Mouse (Mus musculus) limb, embryonic 15.5 days (tissue): ENCODE data around the gene Mavs. TPM values are rescaled to one million over a fixed set of nuclear protein-coding genes. Genes with fewer than 3 reads are reported as not detected.

ENCODE experiments used
- ATAC-seq: fragments of 200-750 bp; cut with Nextera tagmentation; 2 replicates; pipeline ENCODE4 v1.8.0; 2017; ENCODE audit warnings: low read depth, moderate TSS enrichment; ENCODE audit not compliant: insufficient number of reproducible peaks, low FRiP score, low TSS enrichment
- H3K27ac ChIP-seq: fragments of 300-500 bp; sonication (generic); 2 replicates; pipeline ENCODE4 v1.5.1; 2015; ENCODE audit warnings: moderate library complexity, mild to moderate bottlenecking, inconsistent platforms
- H3K27me3 ChIP-seq: fragments of 300-500 bp; sonication (generic); 2 replicates; pipeline ENCODE4 v1.6.1; 2015; ENCODE audit warnings: inconsistent platforms
- H3K36me3 ChIP-seq: fragments of 300-500 bp; sonication (generic); 2 replicates; pipeline ENCODE4 v1.6.1; 2015; ENCODE audit warnings: inconsistent platforms
- H3K4me1 ChIP-seq: fragments of 300-500 bp; sonication (generic); 2 replicates; pipeline ENCODE4 v1.6.1; 2015; ENCODE audit warnings: inconsistent platforms
- H3K4me2 ChIP-seq: fragments of 300-500 bp; sonication (generic); 2 replicates; pipeline ENCODE4 v1.6.1; 2015; ENCODE audit warnings: mild to moderate bottlenecking, inconsistent platforms
- H3K4me3 ChIP-seq: fragments of 300-500 bp; sonication (generic); 2 replicates; pipeline ENCODE4 v1.5.1; 2015; ENCODE audit warnings: mild to moderate bottlenecking, inconsistent platforms
- H3K9ac ChIP-seq: fragments of 300-500 bp; sonication (generic); 2 replicates; pipeline ENCODE4 v1.6.1; 2015; ENCODE audit warnings: inconsistent platforms
- H3K9me3 ChIP-seq: fragments of 300-500 bp; sonication (generic); 2 replicates; pipeline ENCODE4 v1.6.1; 2016; ENCODE audit warnings: inconsistent platforms
- WGBS: fragments of 180-500 bp; shearing (Covaris S2); methylation state at CpG from one replicate; pipeline ENCODE4 v1.1.7; 2015; 5-methylcytosine and 5-hydroxymethylcytosine counted together
- polyA plus RNA-seq: library from polyadenylated mRNA; unstranded; fragments of >200 nt; fragmentation: Nextera tagmentation; extraction: Ambion mirVana; gene quantifications from 2 replicates; pipeline ENCODE4 v1.2.1, GENCODE M21; 2015

Mavs gene
- 19.2 and 22.5 TPM in 2 replicates for polyA plus RNA-seq

DNA sequence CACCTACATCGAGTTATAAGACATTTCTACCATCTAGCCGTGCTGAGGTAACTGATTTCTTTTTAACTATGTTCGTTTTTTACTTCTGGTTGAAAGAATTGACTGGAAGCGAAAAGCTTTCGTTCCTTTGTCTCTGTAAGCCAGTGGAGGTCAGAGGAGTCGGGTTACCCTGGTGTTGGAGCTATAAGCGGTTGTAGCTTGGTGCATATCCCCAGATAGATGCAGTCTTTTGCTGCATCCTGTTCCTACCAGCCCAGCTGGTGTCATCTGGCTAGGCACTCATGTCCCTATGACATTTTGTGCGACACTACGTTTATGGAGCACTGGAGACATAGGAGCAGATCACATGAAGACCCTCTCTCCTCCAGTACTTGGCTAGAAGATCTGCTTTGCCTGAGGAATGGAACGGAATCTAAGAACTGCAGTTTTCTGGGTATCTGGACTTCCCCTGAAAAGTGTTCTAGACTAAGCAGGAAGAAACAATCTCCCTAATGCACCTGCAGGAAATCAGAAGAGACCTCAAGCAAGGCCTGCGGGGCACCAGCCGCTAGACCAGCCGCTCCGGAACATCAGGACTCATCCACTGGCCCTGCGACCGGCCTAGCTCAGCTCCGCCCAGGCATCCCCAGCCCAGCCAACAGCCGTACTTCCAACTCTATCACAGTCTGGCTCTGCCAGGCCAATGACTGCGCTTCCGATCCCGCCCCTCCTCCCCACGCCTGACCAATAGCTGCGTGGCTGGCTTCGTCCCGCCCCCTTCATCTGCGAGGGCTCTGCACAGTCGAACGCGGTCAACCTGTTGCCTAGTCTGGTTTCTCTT is at the start of gene Mavs:
Gene Mavs (plus strand): TSS at position 757 of the 820 bp plus-strand sequence.
- H3K4me1 ChIP-seq = peaks cover 18% of the 10 kb centered on the region
- H3K36me3 ChIP-seq = peaks cover under 1% of the 10 kb centered on the region; the same call in 1 of the 2 replicates
- peak within 1 kb of the TSS; percentile 54 for H3K4me3 ChIP-seq
- H3K9me3 ChIP-seq = no peaks in the 10 kb centered on the region
- peak within 1 kb of the TSS; percentile 61 for H3K9ac ChIP-seq
- WGBS = 9% methylated on average over 29 of the region's 29 CpGs
- ATAC-seq = peak; percentile 99
- peak within 1 kb of the TSS; percentile 81 for H3K4me2 ChIP-seq
- H3K27ac ChIP-seq = peak within 1 kb of the TSS; percentile 63
- H3K27me3 ChIP-seq = no peaks in the 10 kb centered on the region

DNA sequence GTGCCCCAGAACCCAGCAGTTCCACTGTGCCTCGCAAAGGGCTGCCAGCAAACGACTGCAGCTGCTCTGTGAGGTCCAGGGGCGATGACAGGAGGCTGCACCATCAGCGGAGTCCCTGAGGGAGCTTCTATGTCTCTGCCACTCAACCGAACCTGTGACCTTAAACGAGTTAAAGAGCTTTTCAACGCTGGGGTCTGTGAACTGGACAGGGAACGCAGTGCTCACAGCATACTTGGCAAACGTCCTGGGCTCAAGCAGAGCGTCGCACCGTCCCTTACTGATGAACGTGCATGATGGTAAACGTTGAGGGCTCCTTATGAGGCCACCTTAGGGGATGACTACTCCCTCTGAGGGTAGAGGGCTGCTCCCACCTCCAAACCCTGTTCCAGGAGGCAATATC is 47.5 kb upstream of the Mavs start:
- no peak for ATAC-seq
- Histone ChIP-seq H3K36me3 (peaks cover 2% of the 10 kb centered on the region; the same call in 1 of the 2 replicates), H3K27me3 (no peaks in the 10 kb centered on the region), H3K4me1 (peaks cover 40% of the 10 kb centered on the region), H3K9me3 (no peaks in the 10 kb centered on the region), H3K9ac (peak overlapping the region; percentile 62), H3K4me2 (peak overlapping the region; percentile 92), H3K4me3 (peak overlapping the region; percentile 68), H3K27ac (peak overlapping the region; percentile 77)
- 2% methylated on average over 14 of the region's 14 CpGs for WGBS

- no peaks in the 10 kb centered on the region for H3K9me3 ChIP-seq
- peak; percentile 89 for ATAC-seq
- peak within 1 kb of the TSS; percentile 62 for H3K9ac ChIP-seq
- H3K4me2 ChIP-seq = peak within 1 kb of the TSS; percentile 92
- peaks cover 8% of the 10 kb centered on the region; the same call in 1 of the 2 replicates for H3K36me3 ChIP-seq
- peak within 1 kb of the TSS; percentile 77 for H3K27ac ChIP-seq
- no peaks in the 10 kb centered on the region for H3K27me3 ChIP-seq
- peak within 1 kb of the TSS; percentile 68 for H3K4me3 ChIP-seq
- H3K4me1 ChIP-seq = peaks cover 40% of the 10 kb centered on the region
- 1% methylated on average over 41 of the region's 43 CpGs for WGBS
Measured at GRCm38 (mm10) chr2:131186771-131187601, 46.9 kb upstream of the Mavs start, which contains the start of the genes Cdc25b and Spef1. TSS of gene Cdc25b (plus strand) at chr2:131186949. TSS of gene Spef1 (minus strand) at chr2:131187282.

DNA sequence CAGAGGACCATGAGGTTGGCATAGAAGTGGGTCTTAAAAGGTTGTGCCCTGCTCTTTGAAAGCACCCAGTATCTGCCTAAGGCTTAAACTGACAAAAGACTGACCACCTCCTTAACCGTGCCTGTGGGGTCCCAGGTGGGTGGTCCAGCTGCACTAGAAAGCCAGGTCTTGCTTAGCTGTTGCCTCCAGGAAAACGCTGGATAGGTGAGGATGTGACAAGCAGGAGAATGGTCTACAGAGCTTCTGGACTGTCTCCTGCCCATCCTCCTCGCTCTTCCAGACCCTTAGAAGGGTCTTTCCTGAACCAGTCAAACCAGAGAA is 46.3 kb upstream of the Mavs start:
- ATAC-seq = no peak
- peak overlapping the region; percentile 62 for H3K9ac ChIP-seq
- H3K36me3 ChIP-seq = peaks cover 11% of the 10 kb centered on the region; the same call in 1 of the 2 replicates
- peak overlapping the region; percentile 77; the same call in 1 of the 2 replicates for H3K27ac ChIP-seq
- peaks cover 40% of the 10 kb centered on the region for H3K4me1 ChIP-seq
- H3K4me2 ChIP-seq = peak overlapping the region; percentile 92
- peak overlapping the region; percentile 68 for H3K4me3 ChIP-seq
- WGBS = 30% methylated on average over 3 of the region's 3 CpGs
- no peaks in the 10 kb centered on the region for H3K9me3 ChIP-seq
- H3K27me3 ChIP-seq = no peaks in the 10 kb centered on the region

GRCm38 (mm10) chr2:131188311-131188710 is 45.6 kb upstream of the Mavs start:
- no peak for ATAC-seq
- Histone ChIP-seq H3K9me3 (no peaks in the 10 kb centered on the region), H3K4me3 (peak overlapping the region; percentile 68; the same call in 1 of the 2 replicates), H3K36me3 (peaks cover 18% of the 10 kb centered on the region), H3K27ac (no peak overlapping the region), H3K4me1 (peaks cover 40% of the 10 kb centered on the region), H3K9ac (no peak overlapping the region), H3K4me2 (no peak overlapping the region; the same call in 1 of the 2 replicates), H3K27me3 (no peaks in the 10 kb centered on the region)
- 89% methylated on average over 5 of the region's 5 CpGs for WGBS

GRCm38 (mm10) chr2:131189521-131190309 is 44.1 kb upstream of the Mavs start:
- Histone ChIP-seq H3K27ac (peak overlapping the region; percentile 35; the same call in 1 of the 2 replicates), H3K27me3 (no peaks in the 10 kb centered on the region), H3K4me1 (peaks cover 40% of the 10 kb centered on the region), H3K36me3 (peaks cover 32% of the 10 kb centered on the region), H3K4me3 (no peak overlapping the region), H3K9ac (no peak overlapping the region), H3K4me2 (no peak overlapping the region), H3K9me3 (no peaks in the 10 kb centered on the region)
- no peak for ATAC-seq
- 45% methylated on average over 5 of the region's 5 CpGs for WGBS

DNA sequence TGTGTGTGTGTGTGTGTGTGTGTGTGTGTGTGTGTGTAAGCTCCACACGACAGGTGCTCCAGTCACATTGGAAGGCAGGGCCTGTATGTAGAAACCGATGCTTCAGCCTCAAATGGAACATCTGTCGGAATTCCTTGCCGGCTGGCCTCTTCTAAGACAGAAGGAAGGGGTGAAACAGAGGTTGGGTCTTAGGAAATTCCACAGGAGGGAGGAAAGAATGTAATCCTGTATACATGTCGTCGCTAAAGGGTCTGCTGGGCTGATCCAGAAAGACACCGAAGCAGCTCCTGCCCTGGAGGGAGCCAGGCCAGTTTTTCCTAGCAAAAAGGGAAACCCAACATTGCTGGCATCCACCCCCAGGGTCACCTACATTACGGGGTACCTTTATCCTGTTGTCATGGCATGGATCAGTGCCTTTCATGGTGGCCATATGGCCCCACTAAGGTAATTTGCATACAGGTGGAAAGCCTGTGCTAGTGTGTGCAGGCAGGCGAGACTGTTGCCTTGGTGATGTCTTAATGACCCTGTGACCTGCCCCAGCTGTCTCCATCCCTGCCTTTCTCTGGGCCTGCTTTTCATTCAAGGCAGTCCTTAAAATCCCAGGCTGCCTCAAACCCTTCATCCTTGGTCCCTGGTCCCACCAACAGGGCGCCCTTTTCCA is 43.4 kb upstream of the Mavs start:
- WGBS = 32% methylated on average over 10 of the region's 10 CpGs
- H3K4me1 ChIP-seq = peaks cover 40% of the 10 kb centered on the region
- H3K27me3 ChIP-seq = no peaks in the 10 kb centered on the region
- peak overlapping the region; percentile 24; the same call in 1 of the 2 replicates for H3K27ac ChIP-seq
- H3K9me3 ChIP-seq = no peaks in the 10 kb centered on the region
- H3K9ac ChIP-seq = no peak overlapping the region
- no peak overlapping the region for H3K4me2 ChIP-seq
- ATAC-seq = no peak
- peaks cover 39% of the 10 kb centered on the region for H3K36me3 ChIP-seq
- no peak overlapping the region for H3K4me3 ChIP-seq

DNA sequence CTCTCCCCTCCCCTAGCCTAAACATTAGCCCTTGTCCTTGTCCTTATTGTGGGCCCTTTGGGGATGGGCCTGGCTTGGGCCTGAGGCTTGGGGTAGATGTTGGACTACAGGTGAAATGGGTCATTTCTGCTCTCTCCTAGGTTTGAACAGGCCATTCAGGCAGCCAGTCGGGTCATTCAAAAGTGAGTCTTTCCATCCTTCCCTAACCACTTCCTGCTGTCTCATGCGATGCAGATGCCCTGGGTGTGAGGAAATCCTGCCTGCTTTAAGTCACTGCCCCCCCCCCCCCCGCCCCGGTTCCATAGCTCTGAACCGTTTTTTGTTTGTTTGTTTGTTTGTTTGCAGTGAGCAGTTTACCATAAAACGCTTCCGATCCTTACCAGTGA is 42.9 kb upstream of the Mavs start:
- Histone ChIP-seq H3K4me2 (no peak overlapping the region), H3K9ac (no peak overlapping the region), H3K27ac (no peak overlapping the region), H3K4me3 (no peak overlapping the region), H3K9me3 (no peaks in the 10 kb centered on the region), H3K4me1 (peaks cover 36% of the 10 kb centered on the region), H3K36me3 (peaks cover 42% of the 10 kb centered on the region), H3K27me3 (no peaks in the 10 kb centered on the region)
- WGBS = 73% methylated on average over 7 of the region's 7 CpGs
- no peak for ATAC-seq

DNA sequence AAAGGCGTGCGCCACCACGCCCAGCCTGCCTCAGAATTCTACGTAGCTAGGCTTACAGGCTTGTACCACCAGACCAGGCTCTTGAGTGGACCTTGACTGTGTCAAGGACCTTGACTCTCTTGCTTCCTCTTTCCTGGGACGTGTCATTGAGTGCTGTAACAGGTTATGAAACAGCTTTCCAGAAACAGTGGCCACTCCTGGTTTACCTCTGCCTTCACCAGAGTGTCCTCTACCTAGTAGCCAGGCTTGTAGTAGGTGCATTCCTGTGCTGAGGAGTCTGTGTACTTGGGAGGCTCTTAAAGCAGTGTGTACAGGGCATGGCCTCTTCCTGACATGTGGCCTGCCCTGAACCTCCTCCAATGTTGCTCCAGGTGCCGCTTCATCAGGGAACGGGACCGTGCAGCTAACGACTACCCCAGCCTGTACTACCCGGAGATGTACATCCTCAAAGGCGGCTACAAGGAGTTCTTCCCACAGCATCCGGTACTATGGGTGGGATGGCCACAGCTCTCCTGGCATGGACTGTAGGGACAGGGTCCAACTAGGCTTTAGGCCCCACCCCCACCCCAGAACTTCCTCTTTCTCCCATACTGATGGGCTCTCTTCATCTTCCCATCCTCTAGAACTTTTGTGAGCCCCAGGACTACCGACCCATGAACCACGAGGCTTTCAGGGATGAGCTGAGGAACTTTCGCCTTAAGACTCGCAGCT is 37.1 kb upstream of the Mavs start:
- no peak for ATAC-seq
- H3K36me3 ChIP-seq = peaks cover 67% of the 10 kb centered on the region
- H3K27ac ChIP-seq = no peak overlapping the region
- no peak overlapping the region for H3K4me3 ChIP-seq
- no peaks in the 10 kb centered on the region for H3K9me3 ChIP-seq
- WGBS = 92% methylated on average over 16 of the region's 16 CpGs
- no peak overlapping the region for H3K4me2 ChIP-seq
- H3K9ac ChIP-seq = no peak overlapping the region
- no peaks in the 10 kb centered on the region for H3K4me1 ChIP-seq
- no peaks in the 10 kb centered on the region for H3K27me3 ChIP-seq

DNA sequence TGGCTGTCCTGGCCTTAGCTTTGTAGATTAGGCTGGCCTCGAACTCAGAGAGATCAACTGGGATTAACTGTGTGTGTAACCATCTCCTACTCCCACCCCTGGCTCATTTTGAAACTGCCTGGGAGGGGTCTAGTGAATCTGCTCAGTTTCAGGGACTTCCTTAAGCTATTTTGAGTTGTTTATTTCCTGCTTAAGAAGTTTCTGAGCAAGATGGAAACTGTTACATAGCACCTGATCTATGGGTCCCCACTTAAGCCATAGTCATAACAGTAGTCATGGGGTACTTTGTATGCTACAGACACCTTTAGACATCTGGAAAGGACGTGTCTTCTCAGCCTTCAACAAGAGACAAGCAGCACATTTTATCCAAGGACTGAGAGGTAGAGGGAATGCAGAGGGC is 33.2 kb upstream of the Mavs start:
- Histone ChIP-seq H3K27me3 (no peaks in the 10 kb centered on the region), H3K27ac (no peak overlapping the region), H3K36me3 (peaks cover 32% of the 10 kb centered on the region), H3K9ac (no peak overlapping the region), H3K9me3 (no peaks in the 10 kb centered on the region), H3K4me2 (no peak overlapping the region), H3K4me3 (no peak overlapping the region), H3K4me1 (peaks cover 19% of the 10 kb centered on the region)
- no peak for ATAC-seq
- WGBS = 79% methylated on average over 2 of the region's 2 CpGs
